Mouse (Mus musculus) urinary bladder, postnatal 14 days (tissue): Measurements from ENCODE around the gene Tmigd1.

Experiments used
- DNase-seq: peaks from one replicate; pipeline ENCODE4 v3.0.0; 2021; ENCODE audit warnings: low spot score

Gene Tmigd1

GRCm38 (mm10) chr11:76901579-76902361, at the start of gene Tmigd1:
Gene Tmigd1 (plus strand): TSS chr11:76902159.
- DNase-seq = no peak

- peak; percentile 24 for DNase-seq
These were observed 47.3 kb upstream of the Tmigd1 start for GRCm38 (mm10) chr11:76854475-76855341.

GRCm38 (mm10) chr11:76856601-76857000, 45.4 kb upstream of the Tmigd1 start:
- DNase-seq = no peak

GRCm38 (mm10) chr11:76857111-76857510, 44.8 kb upstream of the Tmigd1 start:
- DNase-seq = no peak

GRCm38 (mm10) chr11:76858781-76859180, 43.2 kb upstream of the Tmigd1 start:
- no peak for DNase-seq

- DNase-seq = no peak
These were observed 42.7 kb upstream of the Tmigd1 start for GRCm38 (mm10) chr11:76859261-76859660.

GRCm38 (mm10) chr11:76861185-76861584, 40.8 kb upstream of the Tmigd1 start:
- no peak for DNase-seq

- no peak for DNase-seq
These were observed 29.3 kb upstream of the Tmigd1 start for GRCm38 (mm10) chr11:76872556-76873234.

GRCm38 (mm10) chr11:76873865-76874264, 28.1 kb upstream of the Tmigd1 start:
- DNase-seq = no peak

- peak; percentile 24 for DNase-seq
These were observed 27.2 kb upstream of the Tmigd1 start for GRCm38 (mm10) chr11:76874766-76875165.

GRCm38 (mm10) chr11:76879816-76880215, 22.1 kb upstream of the Tmigd1 start:
- no peak for DNase-seq

- DNase-seq = no peak
These were observed 17.5 kb upstream of the Tmigd1 start for GRCm38 (mm10) chr11:76884451-76884850.

GRCm38 (mm10) chr11:76889339-76890164, 12.4 kb upstream of the Tmigd1 start:
- DNase-seq = peak; percentile 37

GRCm38 (mm10) chr11:76891171-76891570, 10.8 kb upstream of the Tmigd1 start:
- DNase-seq = no peak

- no peak for DNase-seq
These were observed 10.1 kb upstream of the Tmigd1 start for GRCm38 (mm10) chr11:76891738-76892349.

- no peak for DNase-seq
These were observed 9.0 kb upstream of the Tmigd1 start for GRCm38 (mm10) chr11:76892972-76893371.

- DNase-seq = peak; percentile 25
These were observed 8.4 kb upstream of the Tmigd1 start for GRCm38 (mm10) chr11:76893570-76893969.

- DNase-seq = peak; percentile 72
These were observed 7.7 kb upstream of the Tmigd1 start for GRCm38 (mm10) chr11:76894240-76894639.

GRCm38 (mm10) chr11:76896360-76896759, 5.6 kb upstream of the Tmigd1 start:
- no peak for DNase-seq

GRCm38 (mm10) chr11:76897126-76897525, 4.8 kb upstream of the Tmigd1 start:
- no peak for DNase-seq

GRCm38 (mm10) chr11:76897871-76898270, 4.1 kb upstream of the Tmigd1 start:
- DNase-seq = no peak
